Mouse (Mus musculus) brown adipose tissue, adult 24 weeks (tissue): ENCODE measurements around the gene Adrb1. TPM values are rescaled to one million over a fixed set of nuclear protein-coding genes. Genes with fewer than 3 reads are reported as not detected.

Source experiments
- H3K27ac ChIP-seq: fragments of 200-500 bp; replicated peaks from 2 replicates; pipeline ENCODE4 v1.5.1; 2012; ENCODE audit warnings: low read depth, mild to moderate bottlenecking, low read length
- H3K4me1 ChIP-seq: fragments of 200-500 bp; 2 replicates; pipeline ENCODE4 v1.6.1; 2012; ENCODE audit warnings: low read length, mixed read lengths; ENCODE audit not compliant: control insufficient read depth, insufficient read depth, insufficient read length
- H3K4me3 ChIP-seq: fragments of 200-500 bp; 2 replicates; pipeline ENCODE4 v1.5.1; 2012; ENCODE audit warnings: low read depth, mild to moderate bottlenecking, low read length, moderate library complexity; ENCODE audit not compliant: insufficient read depth
- polyA plus RNA-seq: library from polyadenylated mRNA; stranded (reverse); fragments of >200 nt; gene quantifications from 2 replicates; pipeline ENCODE4 v1.2.4, GENCODE M21; 2012; ENCODE audit not compliant: missing spikeins, insufficient read depth, insufficient read length

The Adrb1 gene
- polyA plus RNA-seq, 1 experiment, result 23.9 TPM

GRCm38 (mm10) chr19:56756412-56756811, 34.4 kb downstream of the Adrb1 start:
- Histone ChIP-seq H3K27ac (no peak overlapping the region), H3K4me3 (no peak overlapping the region), H3K4me1 (no peaks in the 10 kb centered on the region)

- no peaks in the 10 kb centered on the region for H3K4me1 ChIP-seq
- H3K4me3 ChIP-seq, result no peak overlapping the region
- H3K27ac ChIP-seq, result no peak overlapping the region
Measured at GRCm38 (mm10) chr19:56758311-56758710, 36.3 kb downstream of the Adrb1 start.

GRCm38 (mm10) chr19:56759740-56760139, 37.7 kb downstream of the Adrb1 start:
- no peak overlapping the region for H3K27ac ChIP-seq
- no peaks in the 10 kb centered on the region for H3K4me1 ChIP-seq
- no peak overlapping the region for H3K4me3 ChIP-seq

GRCm38 (mm10) chr19:56760306-56760940, 38.4 kb downstream of the Adrb1 start:
- Histone ChIP-seq H3K4me1 (no peaks in the 10 kb centered on the region), H3K27ac (no peak overlapping the region), H3K4me3 (no peak overlapping the region)

- Histone ChIP-seq H3K4me1 (no peaks in the 10 kb centered on the region), H3K4me3 (no peak overlapping the region), H3K27ac (no peak overlapping the region)
Measured at GRCm38 (mm10) chr19:56761096-56761495, 39.1 kb downstream of the Adrb1 start.

- Histone ChIP-seq H3K4me1 (no peaks in the 10 kb centered on the region), H3K27ac (no peak overlapping the region), H3K4me3 (no peak overlapping the region)
Measured at GRCm38 (mm10) chr19:56761727-56762126, 39.7 kb downstream of the Adrb1 start.

GRCm38 (mm10) chr19:56762686-56763085, 40.7 kb downstream of the Adrb1 start:
- no peaks in the 10 kb centered on the region for H3K4me1 ChIP-seq
- no peak overlapping the region for H3K4me3 ChIP-seq
- H3K27ac ChIP-seq, result no peak overlapping the region

- H3K4me3 ChIP-seq, result no peak overlapping the region
- H3K27ac ChIP-seq, result no peak overlapping the region
- no peaks in the 10 kb centered on the region for H3K4me1 ChIP-seq
Measured at GRCm38 (mm10) chr19:56769024-56769423, 47.0 kb downstream of the Adrb1 start.

- no peak overlapping the region for H3K4me3 ChIP-seq
- H3K4me1 ChIP-seq, result 0 out of 2 replicates have a peak, but pooled peaks cover under 1% of the 10 kb centered on the region
- H3K27ac ChIP-seq, result no peak overlapping the region
Measured at GRCm38 (mm10) chr19:56772158-56772557, 50.2 kb downstream of the Adrb1 start.

- 0 out of 2 replicates have a peak, but pooled peaks cover 2% of the 10 kb centered on the region for H3K4me1 ChIP-seq
- no peak overlapping the region for H3K27ac ChIP-seq
- H3K4me3 ChIP-seq, result no peak overlapping the region
Measured at GRCm38 (mm10) chr19:56773393-56773971, 51.5 kb downstream of the Adrb1 start.

- H3K4me3 ChIP-seq, result no peak overlapping the region
- H3K27ac ChIP-seq, result peak overlapping the region; percentile 26; the same call in 1 of the 2 replicates
- 0 out of 2 replicates have a peak, but pooled peaks cover 2% of the 10 kb centered on the region for H3K4me1 ChIP-seq
Measured at GRCm38 (mm10) chr19:56774408-56774962, 52.5 kb downstream of the Adrb1 start.

- 0 out of 2 replicates have a peak overlapping the region, but pooled peaks have one; percentile 26 for H3K27ac ChIP-seq
- H3K4me3 ChIP-seq, result no peak overlapping the region
- 0 out of 2 replicates have a peak, but pooled peaks cover 2% of the 10 kb centered on the region for H3K4me1 ChIP-seq
Measured at GRCm38 (mm10) chr19:56774971-56775892, 53.2 kb downstream of the Adrb1 start.

GRCm38 (mm10) chr19:56775893-56776718, 54.1 kb downstream of the Adrb1 start:
- no peak overlapping the region for H3K4me3 ChIP-seq
- no peak overlapping the region for H3K27ac ChIP-seq
- H3K4me1 ChIP-seq, result 0 out of 2 replicates have a peak, but pooled peaks cover 2% of the 10 kb centered on the region

GRCm38 (mm10) chr19:56776719-56777382, 54.9 kb downstream of the Adrb1 start:
- H3K4me1 ChIP-seq, result 0 out of 2 replicates have a peak, but pooled peaks cover 2% of the 10 kb centered on the region
- H3K27ac ChIP-seq, result no peak overlapping the region
- H3K4me3 ChIP-seq, result no peak overlapping the region
